Mouse (Mus musculus) liver (tissue): Measurements from ENCODE around the gene Rgs10.
"Not testable (repeated sequence)": the region's sequence is repeated elsewhere in the genome, so short reads cannot be mapped to it uniquely, and the experiment has no call there.

Experiments used
- DNase-seq: peaks from one replicate; pipeline ENCODE4 v3.0.0-alpha.2; 2020; ENCODE audit warnings: mixed read lengths

Rgs10 gene

GRCm38 (mm10) chr7:128340321-128340720, 78.2 kb downstream of the Rgs10 start:
- DNase-seq: not testable (repeated sequence)

GRCm38 (mm10) chr7:128332896-128333295, 85.7 kb downstream of the Rgs10 start:
- DNase-seq: peak; percentile 29

- DNase-seq: no peak
Measured at GRCm38 (mm10) chr7:128330981-128331380, 87.6 kb downstream of the Rgs10 start.

DNA sequence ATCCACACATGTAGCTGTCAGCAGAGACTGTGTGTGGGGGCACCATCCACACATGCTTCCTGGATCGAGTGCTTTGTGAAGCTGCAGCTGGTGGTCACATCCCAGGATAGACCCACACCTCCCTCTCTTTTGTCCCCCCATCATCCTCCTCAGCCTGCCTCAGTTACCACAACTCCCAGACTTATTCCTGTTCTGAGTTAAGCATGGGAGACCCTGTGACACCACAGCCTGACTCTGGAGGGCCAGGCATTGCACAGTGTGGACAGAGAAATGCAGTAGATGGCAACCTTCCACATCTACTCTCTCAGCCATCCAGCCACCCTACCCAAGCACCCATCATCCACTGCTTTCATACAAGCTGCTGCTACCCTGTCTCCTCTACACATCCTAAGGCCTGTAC, 93.6 kb downstream of the Rgs10 start:
- no peak for DNase-seq
